Mouse (Mus musculus) R1 (cell line): ENCODE results near the gene Hmgcr.
"Not testable (repeated sequence)": the region's sequence is repeated elsewhere in the genome, so short reads cannot be mapped to it uniquely, and the experiment has no call there.

Source experiments
- DNase-seq: peaks from one replicate; pipeline ENCODE4 v3.0.0-alpha.2; 2018; ENCODE audit warnings: low read depth, low spot score

The Hmgcr gene

GRCm38 (mm10) chr13:96671078-96671905, 556 bp upstream of the Hmgcr start:
- no peak for DNase-seq

GRCm38 (mm10) chr13:96670019-96670405, 724 bp downstream of the Hmgcr start:
- DNase-seq: no peak

- DNase-seq: no peak
These were observed 6.2 kb downstream of the Hmgcr start for GRCm38 (mm10) chr13:96664419-96664974.

GRCm38 (mm10) chr13:96663120-96663519, 7.6 kb downstream of the Hmgcr start:
- DNase-seq: not testable (repeated sequence)

GRCm38 (mm10) chr13:96660095-96660860, 10.5 kb downstream of the Hmgcr start:
- peak; percentile 90 for DNase-seq

GRCm38 (mm10) chr13:96658936-96659335, 11.8 kb downstream of the Hmgcr start:
- DNase-seq: no peak

- DNase-seq: no peak
These were observed 14.1 kb downstream of the Hmgcr start for GRCm38 (mm10) chr13:96656673-96657072.

GRCm38 (mm10) chr13:96653041-96653440, 17.7 kb downstream of the Hmgcr start:
- no peak for DNase-seq

GRCm38 (mm10) chr13:96645822-96646221, 24.9 kb downstream of the Hmgcr start:
- no peak for DNase-seq

GRCm38 (mm10) chr13:96644168-96644567, 26.6 kb downstream of the Hmgcr start:
- no peak for DNase-seq

GRCm38 (mm10) chr13:96630396-96630795, 40.3 kb downstream of the Hmgcr start:
- no peak for DNase-seq

- DNase-seq: no peak
These were observed 49.8 kb downstream of the Hmgcr start for GRCm38 (mm10) chr13:96620891-96621290.

- no peak for DNase-seq
These were observed 56.1 kb downstream of the Hmgcr start for GRCm38 (mm10) chr13:96614615-96615014.

GRCm38 (mm10) chr13:96604242-96604641, 66.5 kb downstream of the Hmgcr start:
- no peak for DNase-seq

GRCm38 (mm10) chr13:96599182-96599581, 71.6 kb downstream of the Hmgcr start:
- DNase-seq: no peak
